Mouse (Mus musculus): Measurements from ENCODE around the gene Relb. TPM values are rescaled to one million over a fixed set of nuclear protein-coding genes. Genes with fewer than 3 reads are reported as not detected.

Gene Relb
- polyA plus RNA-seq (2015; fragmentation: Nextera tagmentation; extraction: Ambion mirVana), result 14.3 and 18.7 TPM in 2 replicates

GRCm38 (mm10) chr7:19629361-19629734, at the start of gene Relb:
Gene Relb, minus strand, starts transcription at chr7:19629438.

GRCm38 (mm10) chr7:19677872-19678271, 48.6 kb upstream of the Relb start, which contains the start of gene Apoc2:
Gene Apoc2, minus strand, starts transcription at chr7:19677941.

GRCm38 (mm10) chr7:19664955-19665841, 36.0 kb upstream of the Relb start, which contains the start of gene Clptm1:
Gene Clptm1, minus strand, starts transcription at chr7:19665033.

GRCm38 (mm10) chr7:19603849-19604605, 25.2 kb downstream of the Relb start, which contains the start of gene Clasrp:
Gene Clasrp, minus strand, starts transcription at chr7:19604486.

GRCm38 (mm10) chr7:19577141-19577852, 51.9 kb downstream of the Relb start, which contains the start of the genes Zfp296 and Gemin7:
Gene Zfp296, plus strand, starts transcription at chr7:19577287.
Gene Gemin7, minus strand, starts transcription at chr7:19577595.

GRCm38 (mm10) chr7:19562643-19563410, 66.4 kb downstream of the Relb start, which contains the start of gene Ppp1r37:
Gene Ppp1r37, minus strand, starts transcription at chr7:19563076.

Other genes starting within 250 kb of the Relb start
- 4.0 and 8.3 TPM in 2 replicates for gene Ercc2, start 247.4 kb downstream of the Relb start, polyA plus RNA-seq (2015; fragmentation: Nextera tagmentation; extraction: Ambion mirVana)
- gene Klc3, start 225.3 kb downstream of the Relb start, polyA plus RNA-seq (2015; fragmentation: Nextera tagmentation; extraction: Ambion mirVana), result 2.5 and 2.6 TPM in 2 replicates
- 10.6 and 33.2 TPM in 2 replicates for gene Ckm, start 224.7 kb downstream of the Relb start, polyA plus RNA-seq (2015; fragmentation: Nextera tagmentation; extraction: Ambion mirVana)
- gene Mark4, start 170.6 kb downstream of the Relb start, polyA plus RNA-seq (2015; fragmentation: Nextera tagmentation; extraction: Ambion mirVana), result 8.1 and 10.4 TPM in 2 replicates
- gene Exoc3l2, start 166.1 kb downstream of the Relb start, polyA plus RNA-seq (2015; fragmentation: Nextera tagmentation; extraction: Ambion mirVana), result 2.6 and 5.1 TPM in 2 replicates
- gene Bloc1s3, start 121.1 kb downstream of the Relb start, polyA plus RNA-seq (2015; fragmentation: Nextera tagmentation; extraction: Ambion mirVana), result 4.9 and 6.2 TPM in 2 replicates
- gene Trappc6a, start 121.0 kb downstream of the Relb start, polyA plus RNA-seq (2015; fragmentation: Nextera tagmentation; extraction: Ambion mirVana), result 129 and 139 TPM in 2 replicates
- 0.06 TPM in 1 of 2 replicates, not detected in the other for gene Nkpd1, start 111.6 kb downstream of the Relb start, polyA plus RNA-seq (2015; fragmentation: Nextera tagmentation; extraction: Ambion mirVana)
- gene Ppp1r37, start 66.4 kb downstream of the Relb start, polyA plus RNA-seq (2015; fragmentation: Nextera tagmentation; extraction: Ambion mirVana), result 19.5 and 22.1 TPM in 2 replicates
- 0.33 TPM in 1 of 2 replicates, not detected in the other for gene Zfp296, start 52.2 kb downstream of the Relb start, polyA plus RNA-seq (2015; fragmentation: Nextera tagmentation; extraction: Ambion mirVana)
- 154 and 169 TPM in 2 replicates for gene Gemin7, start 51.8 kb downstream of the Relb start, polyA plus RNA-seq (2015; fragmentation: Nextera tagmentation; extraction: Ambion mirVana)
- 22.1 and 32.9 TPM in 2 replicates for gene Clasrp, start 25.0 kb downstream of the Relb start, polyA plus RNA-seq (2015; fragmentation: Nextera tagmentation; extraction: Ambion mirVana)
- gene Clptm1, start 35.6 kb upstream of the Relb start, polyA plus RNA-seq (2015; fragmentation: Nextera tagmentation; extraction: Ambion mirVana), result 76.8 and 122 TPM in 2 replicates
- gene Apoc2, start 48.5 kb upstream of the Relb start, polyA plus RNA-seq (2015; fragmentation: Nextera tagmentation; extraction: Ambion mirVana), result 46.6 and 129 TPM in 2 replicates
- 21.0 and 40.0 TPM in 2 replicates for gene Gm44805, start 52.0 kb upstream of the Relb start, polyA plus RNA-seq (2015; fragmentation: Nextera tagmentation; extraction: Ambion mirVana)
- gene Apoc4, start 52.0 kb upstream of the Relb start, polyA plus RNA-seq (2015; fragmentation: Nextera tagmentation; extraction: Ambion mirVana), result 243 and 317 TPM in 2 replicates
- 259 and 269 TPM in 2 replicates for gene Apoc1, start 63.2 kb upstream of the Relb start, polyA plus RNA-seq (2015; fragmentation: Nextera tagmentation; extraction: Ambion mirVana)
- gene Apoe, start 69.8 kb upstream of the Relb start, polyA plus RNA-seq (2015; fragmentation: Nextera tagmentation; extraction: Ambion mirVana), result 1,447 and 1,846 TPM in 2 replicates
- gene Tomm40, start 86.0 kb upstream of the Relb start, polyA plus RNA-seq (2015; fragmentation: Nextera tagmentation; extraction: Ambion mirVana), result 70.2 and 118 TPM in 2 replicates
- 53.2 and 64.0 TPM in 2 replicates for gene Nectin2, start 121.0 kb upstream of the Relb start, polyA plus RNA-seq (2015; fragmentation: Nextera tagmentation; extraction: Ambion mirVana)
- 57.6 and 58.9 TPM in 2 replicates for gene Bcam, start 141.6 kb upstream of the Relb start, polyA plus RNA-seq (2015; fragmentation: Nextera tagmentation; extraction: Ambion mirVana)
- 0.65 and 1.3 TPM in 2 replicates for gene Cblc, start 167.4 kb upstream of the Relb start, polyA plus RNA-seq (2015; fragmentation: Nextera tagmentation; extraction: Ambion mirVana)
- gene Bcl3, start 193.3 kb upstream of the Relb start, polyA plus RNA-seq (2015; fragmentation: Nextera tagmentation; extraction: Ambion mirVana), result 4.0 and 5.9 TPM in 2 replicates
- gene Gm19345, start 222.6 kb upstream of the Relb start, polyA plus RNA-seq (2015; fragmentation: Nextera tagmentation; extraction: Ambion mirVana), result 0.18 and 0.55 TPM in 2 replicates
- not detected in 2 replicates for gene Ceacam16, start 231.9 kb upstream of the Relb start, polyA plus RNA-seq (2015; fragmentation: Nextera tagmentation; extraction: Ambion mirVana)